ENCODE assay signal across 8 mouse cellular contexts in the genomic region with DNA sequence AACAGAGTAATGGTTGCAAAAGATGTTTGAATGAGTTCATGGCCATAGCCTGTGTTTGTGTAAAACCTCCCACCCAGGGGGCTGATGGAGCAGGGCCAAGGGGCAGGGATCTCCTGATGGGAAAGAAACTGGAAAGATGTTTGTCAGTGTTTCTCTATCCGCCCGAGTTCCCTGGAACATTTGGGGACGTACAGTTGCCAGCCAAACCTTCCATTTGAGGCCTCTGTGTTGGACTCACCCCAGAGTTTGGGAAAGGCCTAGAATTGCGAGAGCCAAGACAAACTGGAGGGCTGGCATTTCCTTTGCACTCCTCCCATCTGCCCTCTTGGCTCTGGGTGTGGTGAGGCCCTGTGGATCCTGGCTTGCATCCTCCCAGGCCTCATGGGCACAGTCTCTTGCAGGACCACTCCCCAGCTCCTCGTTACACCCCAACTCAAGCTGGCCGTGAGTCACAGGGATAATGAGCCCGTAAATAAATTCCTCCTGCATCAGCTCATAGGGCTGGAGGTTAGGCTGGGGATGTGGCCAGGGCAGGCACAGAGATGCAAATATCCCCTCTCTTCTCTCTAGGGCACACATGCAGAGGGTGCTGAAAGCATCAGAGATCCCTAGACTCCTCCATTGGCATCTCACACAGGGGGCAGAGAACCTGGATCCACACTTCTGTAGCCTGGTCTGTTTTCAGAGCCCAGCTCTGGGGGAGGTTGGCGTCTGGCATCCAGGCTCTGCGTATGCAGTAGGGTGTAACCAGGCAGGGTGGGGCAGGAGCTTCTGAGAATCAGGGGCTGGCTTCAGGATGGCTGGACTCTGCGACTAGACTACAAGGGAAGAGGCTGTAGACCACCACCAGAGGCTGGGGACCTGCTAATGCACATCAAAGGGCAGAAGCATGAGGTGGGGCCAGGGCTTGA.
DNase-seq lines count a peak whose midpoint lies in the region; ATAC-seq lines count a peak whose summit lies in the region.
"Had no signal": no experiment of that assay in that cellular context is flagged by ENCODE, and none has a peak within 500 bp of the region (broad histone marks: within the 10 kb centered on the region; RNA-seq: fewer than 3 reads in every experiment).

No protein-coding gene starts in this region.

- no peaks in the 10 kb centered on the region for H3K36me3 ChIP-seq in midbrain, embryonic 10.5 days
- H3K36me3 ChIP-seq in midbrain, embryonic 14.5 days (ENCODE audit: control insufficient read depth, insufficient read depth, low read length): no peaks in the 10 kb centered on the region
- H3K36me3 ChIP-seq: lung, embryonic 15.5 days had no signal

- H3K4me2 ChIP-seq in midbrain, embryonic 14.5 days (ENCODE audit: low read length): no peak overlapping the region
- H3K4me2 ChIP-seq: lung, embryonic 15.5 days had no signal

- H3K27ac ChIP-seq in midbrain, embryonic 10.5 days (replicated peaks): peak overlapping the region; percentile 76
- H3K27ac ChIP-seq in midbrain, embryonic 14.5 days (replicated peaks; ENCODE audit: low read depth, low read length): no peak overlapping the region
- H3K27ac ChIP-seq: lung, embryonic 15.5 days had no signal

- no peak overlapping the region for H3K9ac ChIP-seq in midbrain, embryonic 14.5 days (replicated peaks; ENCODE audit: low read length)
- H3K9ac ChIP-seq: lung, embryonic 15.5 days had no signal

- WGBS in midbrain, embryonic 10.5 days: 65% methylated on average over 10 of the region's 10 CpGs
- 58% methylated on average over 10 of the region's 10 CpGs for WGBS in midbrain, embryonic 14.5 days

- H3K27me3 ChIP-seq in midbrain, embryonic 10.5 days (ENCODE audit: low read depth, poor library complexity, severe bottlenecking): no peaks in the 10 kb centered on the region
- no peaks in the 10 kb centered on the region for H3K27me3 ChIP-seq in midbrain, embryonic 14.5 days (ENCODE audit: control insufficient read depth, insufficient read depth, low read length)
- H3K27me3 ChIP-seq: lung, embryonic 15.5 days had no signal

- no peak for ATAC-seq in midbrain, embryonic 14.5 days (ENCODE audit: low FRiP score, low TSS enrichment)

- H3K4me1 ChIP-seq in midbrain, embryonic 10.5 days: peaks cover 16% of the 10 kb centered on the region
- H3K4me1 ChIP-seq in midbrain, embryonic 14.5 days (ENCODE audit: control insufficient read depth, insufficient read depth, low read length): 0 out of 2 replicates have a peak, but pooled peaks cover 4% of the 10 kb centered on the region

- H3K9me3 ChIP-seq in midbrain, embryonic 10.5 days (replicated peaks): no peaks in the 10 kb centered on the region; the same call in 1 of the 2 replicates
- H3K9me3 ChIP-seq in midbrain, embryonic 14.5 days (ENCODE audit: control insufficient read depth, low read length): no peaks in the 10 kb centered on the region
- H3K9me3 ChIP-seq: lung, embryonic 15.5 days had no signal

- no peak overlapping the region for H3K4me3 ChIP-seq in midbrain, embryonic 10.5 days
- H3K4me3 ChIP-seq in midbrain, embryonic 14.5 days (replicated peaks; ENCODE audit: low read depth, low read length): no peak overlapping the region
- H3K4me3 ChIP-seq: lung, embryonic 15.5 days had no signal

- DNase-seq in midbrain, embryonic 10.5 days (ENCODE audit: low spot score): no peak
- DNase-seq in midbrain, embryonic 14.5 days: no peak
- peak; percentile 94 to 97 for DNase-seq in cerebellum, postnatal 10 days
- peak; percentile 70 to 82 for DNase-seq in heart, adult 9 months (ENCODE audit: low spot score in 2 of 2)
- DNase-seq in lung, postnatal 14 days: peak; percentile 72
- DNase-seq in urinary bladder, postnatal 36 days (ENCODE audit: low spot score in 2 of 2): peak; percentile 56 to 81
- DNase-seq in spleen, postnatal 14 days (ENCODE audit: low spot score in 2 of 2): no peak

Comparison
In these comparisons a context has a peak if more than half of its experiments do, and no peak if none do; other contexts are left out.
1. DNase-seq: peak in cerebellum, postnatal 10 days (2 of 2), heart, adult 9 months (2 of 2), lung, postnatal 14 days (single experiment) and urinary bladder, postnatal 36 days (2 of 2); none in midbrain, embryonic 10.5 days (single experiment), midbrain, embryonic 14.5 days (single experiment) and spleen, postnatal 14 days (0 of 2).